Mouse (Mus musculus): ENCODE results near the gene Slc3a1.

GRCm38 (mm10) chr17:85110640-85111039 is 82.5 kb downstream of the Slc3a1 start:
- TF ChIP-seq POLR2A (IDR thresholded peaks at IDR 0.05; ENCODE audit: insufficient read depth, low read length) (no peak), EP300 (IDR thresholded peaks at IDR 0.05; ENCODE audit: insufficient read depth, low read depth, low read length) (no peak), CTCF (IDR thresholded peaks at IDR 0.05; ENCODE audit: low read depth, low read length) (no peak)

All from ES-Bruce4 (cell line).